Mouse (Mus musculus): ENCODE results near the gene Cenpo. TPM values are rescaled to one million over a fixed set of nuclear protein-coding genes. Genes with fewer than 3 reads are reported as not detected.

Cenpo gene
- polyA plus RNA-seq, 1 experiment from 2014 or later, result 11.1 TPM

DNA sequence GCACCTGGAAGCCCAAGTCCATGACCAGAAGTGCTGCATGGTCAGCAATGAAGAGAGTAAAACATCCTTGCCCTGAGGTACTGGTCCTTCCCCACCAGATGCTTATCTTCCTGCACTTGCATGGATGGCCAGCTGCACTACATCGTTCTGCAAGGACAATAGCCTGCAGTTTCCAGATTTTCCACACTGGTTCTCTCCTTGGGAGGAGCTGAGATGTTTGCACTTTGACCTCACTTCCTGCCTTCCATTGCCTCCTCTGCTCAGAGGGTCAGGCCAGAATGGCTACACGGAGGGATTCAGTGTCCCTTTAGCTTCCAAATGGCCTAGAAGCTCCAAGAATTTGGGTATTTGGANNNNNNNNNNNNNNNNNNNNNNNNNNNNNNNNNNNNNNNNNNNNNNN lies 49.4 kb downstream of the Cenpo start:
- 37% methylated on average over 2 of the region's 2 CpGs for WGBS
- Histone ChIP-seq H3K9ac (ENCODE audit: low read depth, low read length) (no peak overlapping the region), H3K36me3 (ENCODE audit: control insufficient read depth, insufficient read depth, low read length) (no peaks in the 10 kb centered on the region), H3K9me3 (ENCODE audit: control insufficient read depth, low read length) (no peaks in the 10 kb centered on the region), H3K4me1 (ENCODE audit: control insufficient read depth, insufficient read depth, low read length) (peaks cover 14% of the 10 kb centered on the region), H3K4me3 (ENCODE audit: low read length) (no peak overlapping the region), H3K27ac (ENCODE audit: low read length) (no peak overlapping the region), H3K27me3 (replicated peaks; ENCODE audit: control insufficient read depth, insufficient read depth, low read length) (no peaks in the 10 kb centered on the region), H3K4me2 (ENCODE audit: low read depth, low read length) (no peak overlapping the region)
- ATAC-seq, result no peak

DNA sequence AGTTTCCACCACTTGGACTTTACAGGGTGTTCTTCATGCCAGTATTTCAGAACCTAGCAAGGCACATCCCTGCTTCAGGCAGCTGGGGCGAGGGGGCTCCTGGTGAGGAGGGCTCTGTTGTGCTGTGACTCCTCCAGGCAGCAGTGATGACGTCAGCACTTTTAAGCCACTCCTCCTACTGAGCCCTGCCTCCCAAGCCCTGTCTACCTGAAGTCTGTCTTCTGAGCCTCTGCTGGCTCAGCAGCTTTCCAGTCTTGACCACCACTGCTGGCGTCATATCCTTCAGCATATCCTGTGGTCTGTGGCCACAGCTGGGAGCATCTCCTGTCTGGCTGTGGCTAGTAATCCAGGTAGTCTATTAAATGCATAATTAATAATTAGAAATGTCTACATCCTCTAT lies 53.6 kb downstream of the Cenpo start:
- Histone ChIP-seq H3K4me3 (ENCODE audit: low read length) (no peak overlapping the region), H3K9ac (ENCODE audit: low read depth, low read length) (no peak overlapping the region), H3K27ac (ENCODE audit: low read length) (no peak overlapping the region), H3K9me3 (ENCODE audit: control insufficient read depth, low read length) (no peaks in the 10 kb centered on the region), H3K36me3 (ENCODE audit: control insufficient read depth, insufficient read depth, low read length) (no peaks in the 10 kb centered on the region), H3K4me2 (ENCODE audit: low read depth, low read length) (no peak overlapping the region), H3K4me1 (ENCODE audit: control insufficient read depth, insufficient read depth, low read length) (peaks cover 15% of the 10 kb centered on the region), H3K27me3 (replicated peaks; ENCODE audit: control insufficient read depth, insufficient read depth, low read length) (no peaks in the 10 kb centered on the region)
- ATAC-seq, result no peak
- WGBS, result 63% methylated on average over 3 of the region's 3 CpGs

DNA sequence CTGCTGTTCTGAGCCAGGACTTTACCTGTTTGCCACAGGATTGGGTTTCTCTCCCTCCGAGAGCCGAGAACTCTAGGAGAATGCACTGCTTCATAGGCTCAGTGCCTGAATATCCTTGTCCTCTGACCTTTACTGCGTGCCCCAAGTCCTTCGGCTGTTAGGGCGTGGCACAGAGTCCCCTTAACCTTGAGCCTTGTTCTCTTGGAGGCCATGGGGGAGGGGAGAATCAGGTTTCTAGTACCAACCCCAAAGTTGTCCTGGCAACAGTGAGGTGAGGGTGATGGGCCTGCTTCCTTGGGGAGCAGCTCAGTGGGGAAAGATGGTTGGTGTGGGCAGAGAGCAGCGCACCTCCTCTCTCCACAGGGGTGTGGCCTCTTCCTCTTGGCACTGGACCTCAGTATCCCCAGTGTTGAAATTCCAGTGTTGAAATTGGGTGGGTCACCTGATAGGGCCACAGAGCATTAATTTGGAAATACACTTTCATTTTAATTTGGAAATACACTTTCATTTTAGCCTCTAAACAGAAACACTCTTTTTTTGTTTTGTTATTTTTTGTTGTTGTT lies 54.3 kb downstream of the Cenpo start:
- WGBS, result 81% methylated on average over 6 of the region's 6 CpGs
- no peaks in the 10 kb centered on the region for H3K27me3 ChIP-seq (replicated peaks; ENCODE audit: control insufficient read depth, insufficient read depth, low read length)
- H3K4me1 ChIP-seq (ENCODE audit: control insufficient read depth, insufficient read depth, low read length), result peaks cover 15% of the 10 kb centered on the region
- H3K36me3 ChIP-seq (ENCODE audit: control insufficient read depth, insufficient read depth, low read length), result no peaks in the 10 kb centered on the region
- H3K4me3 ChIP-seq (ENCODE audit: low read length), result no peak overlapping the region
- no peak for ATAC-seq
- no peaks in the 10 kb centered on the region for H3K9me3 ChIP-seq (ENCODE audit: control insufficient read depth, low read length)
- H3K9ac ChIP-seq (ENCODE audit: low read depth, low read length), result no peak overlapping the region
- no peak overlapping the region for H3K4me2 ChIP-seq (ENCODE audit: low read depth, low read length)
- H3K27ac ChIP-seq (ENCODE audit: low read length), result no peak overlapping the region

DNA sequence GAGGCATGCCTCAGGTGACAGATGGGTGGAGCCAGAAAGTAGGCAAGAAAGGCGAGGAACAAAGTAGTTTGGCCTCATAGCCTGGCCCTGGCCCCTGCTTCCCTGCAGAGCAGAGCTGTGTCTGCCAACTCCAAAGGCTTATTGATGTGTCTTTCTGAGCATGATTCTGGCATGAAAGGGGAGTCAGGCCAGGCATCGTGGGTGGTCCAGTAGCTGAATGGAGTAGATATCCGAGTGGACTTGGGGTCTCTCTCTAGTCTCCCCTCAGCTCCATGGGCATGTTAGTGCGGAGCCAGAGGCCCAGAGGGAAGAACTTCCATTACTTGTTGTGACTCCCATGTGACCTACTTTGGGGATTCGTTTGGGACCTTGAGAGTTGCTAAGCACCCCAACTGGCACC lies 55.3 kb downstream of the Cenpo start:
- H3K9me3 ChIP-seq (ENCODE audit: control insufficient read depth, low read length), result no peaks in the 10 kb centered on the region
- H3K4me3 ChIP-seq (ENCODE audit: low read length), result no peak overlapping the region
- no peak for ATAC-seq
- no peaks in the 10 kb centered on the region for H3K27me3 ChIP-seq (replicated peaks; ENCODE audit: control insufficient read depth, insufficient read depth, low read length)
- H3K9ac ChIP-seq (ENCODE audit: low read depth, low read length), result no peak overlapping the region
- H3K27ac ChIP-seq (ENCODE audit: low read length), result no peak overlapping the region
- H3K4me1 ChIP-seq (ENCODE audit: control insufficient read depth, insufficient read depth, low read length), result peaks cover 15% of the 10 kb centered on the region
- WGBS, result 52% methylated on average over 5 of the region's 5 CpGs
- H3K4me2 ChIP-seq (ENCODE audit: low read depth, low read length), result no peak overlapping the region
- H3K36me3 ChIP-seq (ENCODE audit: control insufficient read depth, insufficient read depth, low read length), result no peaks in the 10 kb centered on the region

DNA sequence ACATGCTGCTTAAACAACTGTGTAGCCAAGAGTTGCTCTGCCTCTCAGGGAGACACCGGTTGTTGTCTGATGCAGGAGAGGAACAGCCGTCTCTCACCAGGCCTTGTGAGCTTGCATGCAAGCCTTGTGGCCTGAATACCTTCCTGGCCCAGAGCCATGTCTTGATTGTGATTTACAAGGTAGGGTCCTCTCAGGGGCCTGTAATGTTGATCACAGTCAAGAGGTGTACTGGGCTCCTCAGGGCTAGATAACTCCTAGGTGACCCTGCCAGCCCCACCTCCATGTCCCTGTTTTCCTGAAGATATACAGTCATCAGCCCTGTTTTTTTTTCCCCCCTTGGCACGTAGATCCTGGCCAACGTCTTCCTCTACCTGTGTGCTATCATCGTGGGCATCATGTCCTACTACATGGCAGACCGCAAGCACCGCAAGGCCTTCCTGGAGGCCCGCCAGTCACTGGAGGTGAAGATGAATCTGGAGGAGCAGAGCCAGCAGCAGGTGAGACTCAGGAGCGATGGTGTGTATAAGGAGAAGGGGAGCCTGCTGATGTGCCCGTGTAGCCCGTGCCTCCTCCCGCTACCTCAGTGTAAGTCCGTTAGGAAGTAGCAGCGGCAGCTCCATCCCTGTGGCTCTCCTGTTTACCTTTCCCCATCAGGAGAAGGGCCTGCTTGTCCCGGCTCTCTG lies 60.8 kb downstream of the Cenpo start:
- Histone ChIP-seq H3K36me3 (ENCODE audit: control insufficient read depth, insufficient read depth, low read length) (no peaks in the 10 kb centered on the region), H3K27ac (ENCODE audit: low read length) (no peak overlapping the region), H3K4me3 (ENCODE audit: low read length) (no peak overlapping the region), H3K27me3 (replicated peaks; ENCODE audit: control insufficient read depth, insufficient read depth, low read length) (no peaks in the 10 kb centered on the region), H3K4me1 (ENCODE audit: control insufficient read depth, insufficient read depth, low read length) (peaks cover 3% of the 10 kb centered on the region), H3K4me2 (ENCODE audit: low read depth, low read length) (no peak overlapping the region), H3K9ac (ENCODE audit: low read depth, low read length) (no peak overlapping the region), H3K9me3 (ENCODE audit: control insufficient read depth, low read length) (no peaks in the 10 kb centered on the region)
- 75% methylated on average over 15 of the region's 15 CpGs for WGBS
- ATAC-seq, result no peak

DNA sequence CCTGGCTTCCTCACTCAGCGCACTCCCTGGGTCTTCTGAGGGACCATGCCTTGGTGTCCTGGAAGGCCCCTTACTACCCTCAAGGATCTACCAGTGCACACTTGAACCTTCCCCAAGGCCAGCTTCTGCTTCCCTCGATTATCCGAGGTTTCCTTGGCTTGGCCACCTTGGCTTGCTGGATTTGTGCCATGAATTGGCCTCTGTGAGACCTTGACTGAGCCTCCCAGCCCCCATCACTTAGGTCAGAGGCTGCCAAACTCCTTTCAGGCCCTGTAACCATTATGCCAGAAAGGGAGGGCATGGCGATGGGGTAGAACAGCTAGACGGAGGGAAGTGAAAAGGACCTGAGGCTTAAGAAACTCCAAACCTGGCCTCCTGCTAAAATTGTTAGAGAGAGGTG lies 64.5 kb downstream of the Cenpo start:
- no peak for ATAC-seq
- H3K4me1 ChIP-seq (ENCODE audit: control insufficient read depth, insufficient read depth, low read length), result no peaks in the 10 kb centered on the region
- no peaks in the 10 kb centered on the region for H3K27me3 ChIP-seq (replicated peaks; ENCODE audit: control insufficient read depth, insufficient read depth, low read length)
- no peaks in the 10 kb centered on the region for H3K36me3 ChIP-seq (ENCODE audit: control insufficient read depth, insufficient read depth, low read length)
- no peak overlapping the region for H3K27ac ChIP-seq (ENCODE audit: low read length)
- no peak overlapping the region for H3K4me2 ChIP-seq (ENCODE audit: low read depth, low read length)
- H3K9me3 ChIP-seq (ENCODE audit: control insufficient read depth, low read length), result no peaks in the 10 kb centered on the region
- no peak overlapping the region for H3K4me3 ChIP-seq (ENCODE audit: low read length)
- no peak overlapping the region for H3K9ac ChIP-seq (ENCODE audit: low read depth, low read length)
- WGBS, result 86% methylated on average over 5 of the region's 5 CpGs

DNA sequence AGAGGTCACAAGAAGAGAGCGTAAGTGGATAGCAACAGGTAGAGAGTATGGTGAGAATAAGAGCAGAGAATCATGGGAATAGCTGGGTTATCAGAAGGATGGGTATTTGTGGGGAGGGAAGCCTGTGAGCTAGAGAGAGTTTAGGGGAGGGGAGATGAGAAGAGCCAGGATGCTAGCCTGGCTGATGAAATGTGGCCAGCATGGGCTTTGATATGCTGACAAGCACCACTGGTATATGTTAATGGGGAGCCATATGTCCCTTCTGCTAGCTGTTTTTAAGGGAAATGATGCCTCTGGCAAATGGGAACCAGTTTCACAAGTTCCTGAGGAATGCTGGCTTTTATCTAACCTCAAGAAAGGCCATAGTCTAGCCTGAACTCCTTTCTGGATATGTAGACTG lies 65.0 kb downstream of the Cenpo start:
- no peak for ATAC-seq
- H3K4me3 ChIP-seq (ENCODE audit: low read length), result no peak overlapping the region
- H3K27ac ChIP-seq (ENCODE audit: low read length), result no peak overlapping the region
- no peaks in the 10 kb centered on the region for H3K36me3 ChIP-seq (ENCODE audit: control insufficient read depth, insufficient read depth, low read length)
- H3K9me3 ChIP-seq (ENCODE audit: control insufficient read depth, low read length), result no peaks in the 10 kb centered on the region
- 90% methylated on average over 1 of the region's 1 CpGs for WGBS
- no peak overlapping the region for H3K4me2 ChIP-seq (ENCODE audit: low read depth, low read length)
- no peaks in the 10 kb centered on the region for H3K4me1 ChIP-seq (ENCODE audit: control insufficient read depth, insufficient read depth, low read length)
- H3K9ac ChIP-seq (ENCODE audit: low read depth, low read length), result no peak overlapping the region
- H3K27me3 ChIP-seq (replicated peaks; ENCODE audit: control insufficient read depth, insufficient read depth, low read length), result no peaks in the 10 kb centered on the region

DNA sequence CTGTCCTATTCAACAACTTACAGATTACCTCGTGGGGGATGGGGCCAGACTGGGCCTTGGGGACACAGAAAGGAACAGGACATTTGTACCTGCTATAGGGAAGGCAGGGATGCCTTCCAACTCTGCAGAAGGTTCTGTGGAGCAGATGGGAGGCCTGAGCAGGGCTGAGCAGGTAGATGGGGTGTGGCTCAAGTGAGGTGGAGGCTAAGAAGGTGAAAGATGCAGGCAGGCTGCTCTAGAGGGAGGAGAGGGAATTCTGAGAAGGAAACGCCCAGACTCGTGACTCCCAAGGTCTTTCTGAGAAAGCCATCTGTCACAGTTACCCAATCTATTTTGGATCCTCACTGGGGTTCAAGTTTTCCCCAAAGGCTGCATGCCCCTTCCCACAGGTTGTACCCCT lies 67.1 kb downstream of the Cenpo start:
- Histone ChIP-seq H3K4me3 (ENCODE audit: low read length) (no peak overlapping the region), H3K9me3 (ENCODE audit: control insufficient read depth, low read length) (no peaks in the 10 kb centered on the region), H3K36me3 (ENCODE audit: control insufficient read depth, insufficient read depth, low read length) (no peaks in the 10 kb centered on the region), H3K4me1 (ENCODE audit: control insufficient read depth, insufficient read depth, low read length) (no peaks in the 10 kb centered on the region), H3K9ac (ENCODE audit: low read depth, low read length) (no peak overlapping the region), H3K27ac (ENCODE audit: low read length) (no peak overlapping the region), H3K27me3 (replicated peaks; ENCODE audit: control insufficient read depth, insufficient read depth, low read length) (no peaks in the 10 kb centered on the region), H3K4me2 (ENCODE audit: low read depth, low read length) (no peak overlapping the region)
- 65% methylated on average over 3 of the region's 3 CpGs for WGBS
- no peak for ATAC-seq

DNA sequence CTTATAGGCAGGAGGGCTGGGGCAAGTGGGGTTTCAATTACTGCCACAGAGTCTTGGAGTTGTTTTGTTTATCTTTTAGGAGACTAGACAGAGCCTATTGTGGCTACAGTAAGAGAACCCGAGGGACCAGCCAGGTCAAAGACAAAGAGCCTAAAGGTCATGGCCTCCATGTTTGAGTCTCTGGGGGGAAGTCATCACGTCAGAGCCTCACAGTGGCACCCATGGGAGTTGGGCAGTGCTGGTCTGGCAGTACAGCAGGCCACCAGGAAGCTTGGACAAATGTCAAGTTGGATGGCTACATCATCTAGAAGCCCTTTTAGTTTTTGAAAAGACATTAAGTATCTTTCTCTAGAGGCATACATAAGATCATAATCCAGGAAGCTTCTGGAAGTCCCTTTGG lies 71.2 kb downstream of the Cenpo start:
- WGBS, result 39% methylated on average over 2 of the region's 2 CpGs
- Histone ChIP-seq H3K27me3 (replicated peaks; ENCODE audit: control insufficient read depth, insufficient read depth, low read length) (no peaks in the 10 kb centered on the region), H3K4me1 (ENCODE audit: control insufficient read depth, insufficient read depth, low read length) (no peaks in the 10 kb centered on the region), H3K9me3 (ENCODE audit: control insufficient read depth, low read length) (no peaks in the 10 kb centered on the region), H3K27ac (ENCODE audit: low read length) (no peak overlapping the region), H3K9ac (ENCODE audit: low read depth, low read length) (no peak overlapping the region), H3K36me3 (ENCODE audit: control insufficient read depth, insufficient read depth, low read length) (no peaks in the 10 kb centered on the region), H3K4me2 (ENCODE audit: low read depth, low read length) (no peak overlapping the region), H3K4me3 (ENCODE audit: low read length) (no peak overlapping the region)
- no peak for ATAC-seq

DNA sequence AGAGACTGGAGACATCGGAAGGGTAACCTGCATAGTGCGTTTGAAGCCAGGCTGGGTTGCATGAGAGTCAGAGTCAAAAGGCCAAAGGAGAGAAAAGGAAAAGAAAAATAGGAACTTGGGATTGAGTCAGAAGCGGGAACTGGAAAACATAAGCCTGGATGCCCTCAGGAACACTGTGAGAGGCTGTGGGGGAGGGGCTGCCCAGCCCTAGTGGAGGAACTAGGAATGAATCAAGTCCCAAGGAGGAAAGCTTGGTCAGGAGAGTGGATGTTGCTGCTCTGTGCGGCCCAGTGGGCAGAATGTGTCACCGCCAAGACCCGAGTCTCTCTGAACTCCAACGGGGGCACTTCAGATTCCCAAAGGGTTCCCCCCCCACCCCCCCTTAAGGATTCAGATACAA lies 73.8 kb downstream of the Cenpo start:
- 77% methylated on average over 7 of the region's 7 CpGs for WGBS
- no peak overlapping the region for H3K4me2 ChIP-seq (ENCODE audit: low read depth, low read length)
- H3K4me3 ChIP-seq (ENCODE audit: low read length), result no peak overlapping the region
- no peaks in the 10 kb centered on the region for H3K9me3 ChIP-seq (ENCODE audit: control insufficient read depth, low read length)
- no peaks in the 10 kb centered on the region for H3K27me3 ChIP-seq (replicated peaks; ENCODE audit: control insufficient read depth, insufficient read depth, low read length)
- H3K9ac ChIP-seq (ENCODE audit: low read depth, low read length), result no peak overlapping the region
- no peak for ATAC-seq
- no peaks in the 10 kb centered on the region for H3K36me3 ChIP-seq (ENCODE audit: control insufficient read depth, insufficient read depth, low read length)
- H3K4me1 ChIP-seq (ENCODE audit: control insufficient read depth, insufficient read depth, low read length), result no peaks in the 10 kb centered on the region
- H3K27ac ChIP-seq (ENCODE audit: low read length), result no peak overlapping the region

Measured in intestine, embryonic 16.5 days (tissue).